Mouse (Mus musculus) cerebellum, adult 2 months (tissue): ENCODE data around the gene Cyp4f18. TPM values are rescaled to one million over a fixed set of nuclear protein-coding genes. Genes with fewer than 3 reads are reported as not detected.
"Not testable (repeated sequence)": the region's sequence is repeated elsewhere in the genome, so short reads cannot be mapped to it uniquely, and the experiment has no call there.

Source experiments
- DNase-seq, 2 experiments: peaks; one replicate each; pipeline ENCODE4 v3.0.0; 2021
- H3K27ac ChIP-seq: fragments of 200-500 bp; 2 replicates; pipeline ENCODE4 v1.5.1; 2012; ENCODE audit warnings: low read length, control low read depth, inconsistent platforms; ENCODE audit not compliant: insufficient read depth
- H3K27me3 ChIP-seq: fragments of 200-500 bp; 2 replicates; pipeline ENCODE4 v1.6.1; 2012; ENCODE audit warnings: inconsistent platforms, mild to moderate bottlenecking, low read length, moderate library complexity; ENCODE audit not compliant: control insufficient read depth, insufficient read depth
- H3K4me1 ChIP-seq: fragments of 200-500 bp; 2 replicates; pipeline ENCODE4 v1.6.1; 2011; ENCODE audit warnings: low read length; ENCODE audit not compliant: control insufficient read depth, insufficient read depth
- H3K4me3 ChIP-seq: fragments of 200-500 bp; replicated peaks from 2 replicates; pipeline ENCODE3; 2011; ENCODE audit warnings: mild to moderate bottlenecking, low read depth, low read length, control low read depth; ENCODE audit not compliant: insufficient read depth
- CTCF ChIP-seq: fragments of 200-500 bp; IDR thresholded peaks from 2 replicates; pipeline ENCODE4 v1.5.1; 2011; ENCODE audit warnings: low read depth, mild to moderate bottlenecking, control low read depth, low read length, moderate library complexity, borderline replicate concordance; ENCODE audit not compliant: insufficient read depth
- POLR2A ChIP-seq: fragments of 200-500 bp; IDR thresholded peaks from 2 replicates; pipeline ENCODE4 v1.6.1; 2011; ENCODE audit warnings: low read length, control low read depth, borderline replicate concordance; ENCODE audit not compliant: insufficient read depth
- WGBS: fragments of 180-500 bp; shearing (Covaris S2); methylation state at CpG from one replicate; pipeline ENCODE4 v1.1.7; 2018; 5-methylcytosine and 5-hydroxymethylcytosine counted together
- polyA plus RNA-seq: library from polyadenylated mRNA; depleted of rRNA; stranded (reverse); fragments of >200 nt; gene quantifications from 2 replicates; pipeline ENCODE4 v1.2.3, GENCODE M21; 2012

Gene Cyp4f18
- polyA plus RNA-seq, 1 experiment = 0.18 TPM

- no peak for DNase-seq
- WGBS = 73% methylated on average over 2 of the region's 2 CpGs
- Histone ChIP-seq H3K4me1 (0 out of 2 replicates have a peak, but pooled peaks cover 3% of the 10 kb centered on the region), H3K4me3 (no peak overlapping the region), H3K27ac (no peak overlapping the region), H3K27me3 (no peaks in the 10 kb centered on the region)
- TF ChIP-seq CTCF = no peak
- TF ChIP-seq POLR2A = no peak
Measured at GRCm38 (mm10) chr8:72018141-72018540, 8.7 kb upstream of the Cyp4f18 start.

- H3K27me3 ChIP-seq, H3K4me3 ChIP-seq, DNase-seq, H3K27ac ChIP-seq, H3K4me1 ChIP-seq: not testable (repeated sequence)
- 63% methylated on average over 2 of the region's 2 CpGs for WGBS
Measured at GRCm38 (mm10) chr8:72017339-72017738, 7.9 kb upstream of the Cyp4f18 start.

- 60% methylated on average over 6 of the region's 6 CpGs for WGBS
- not testable (repeated sequence) for H3K27ac ChIP-seq, DNase-seq, H3K4me3 ChIP-seq, H3K4me1 ChIP-seq, H3K27me3 ChIP-seq
Measured at GRCm38 (mm10) chr8:72013506-72014228, 4.2 kb upstream of the Cyp4f18 start.

GRCm38 (mm10) chr8:72008134-72008641 is 1.2 kb downstream of the Cyp4f18 start:
- Histone ChIP-seq H3K27ac (no peak overlapping the region), H3K4me1 (no peaks in the 10 kb centered on the region), H3K27me3 (no peaks in the 10 kb centered on the region), H3K4me3 (no peak overlapping the region)
- TF ChIP-seq POLR2A = no peak
- no peak for TF ChIP-seq CTCF
- no peak for DNase-seq
- 70% methylated on average over 3 of the region's 3 CpGs for WGBS

GRCm38 (mm10) chr8:72006763-72007162 is 2.7 kb downstream of the Cyp4f18 start:
- H3K4me3 ChIP-seq = no peak overlapping the region
- no peaks in the 10 kb centered on the region for H3K4me1 ChIP-seq
- TF ChIP-seq POLR2A (no peak), CTCF (no peak)
- no peak overlapping the region for H3K27ac ChIP-seq
- DNase-seq = no peak
- H3K27me3 ChIP-seq = no peaks in the 10 kb centered on the region
- WGBS = 66% methylated on average over 1 of the region's 1 CpGs

- WGBS = 89% methylated on average over 3 of the region's 3 CpGs
- TF ChIP-seq CTCF = no peak
- no peak for TF ChIP-seq POLR2A
- H3K4me3 ChIP-seq = no peak overlapping the region
Measured at GRCm38 (mm10) chr8:72005912-72006311, 3.5 kb downstream of the Cyp4f18 start.

GRCm38 (mm10) chr8:72002942-72003341 is 6.5 kb downstream of the Cyp4f18 start:
- H3K27ac ChIP-seq = no peak overlapping the region
- H3K4me1 ChIP-seq = no peaks in the 10 kb centered on the region
- no peak for DNase-seq
- H3K4me3 ChIP-seq = no peak overlapping the region
- TF ChIP-seq POLR2A (no peak), CTCF (no peak)
- no peaks in the 10 kb centered on the region for H3K27me3 ChIP-seq

More at GRCm38 (mm10) chr8:72005912-72006311, 3.5 kb downstream of the Cyp4f18 start:
- Histone ChIP-seq H3K27ac (no peak overlapping the region), H3K27me3 (no peaks in the 10 kb centered on the region), H3K4me1 (no peaks in the 10 kb centered on the region)
- no peak for DNase-seq

- Histone ChIP-seq H3K27ac (no peak overlapping the region), H3K4me1 (no peaks in the 10 kb centered on the region), H3K27me3 (no peaks in the 10 kb centered on the region), H3K4me3 (no peak overlapping the region)
- DNase-seq = no peak
- 53% methylated on average over 3 of the region's 3 CpGs for WGBS
- no peak for TF ChIP-seq POLR2A
- no peak for TF ChIP-seq CTCF
Measured at GRCm38 (mm10) chr8:72000223-72000622, 9.2 kb downstream of the Cyp4f18 start.
